Mouse (Mus musculus) frontal cortex, adult (tissue): ENCODE measurements at regions not wholly inside any gene's neighbourhood (a gene's known extent, or its start where the extent isn't known, plus 50 kb on each side); places are given as distances from the start of the nearest gene placed in this dataset.

Source experiments
- ATAC-seq: cut with Nextera tagmentation; 2 replicates; pipeline ENCODE4 v1.9.2; 2017; ENCODE audit warnings: mild to moderate bottlenecking, moderate library complexity, mixed read lengths; ENCODE audit not compliant: low TSS enrichment

- peak; percentile 72; the same call in 1 of the 2 replicates for ATAC-seq
Observed at GRCm38 (mm10) chr5:133267887-133268286, 724.7 kb upstream of the Auts2 start.

GRCm38 (mm10) chr5:133267356-133267755 is 724.2 kb upstream of the Auts2 start:
- peak; percentile 99 for ATAC-seq

GRCm38 (mm10) chr5:133264976-133265375 is 721.8 kb upstream of the Auts2 start:
- ATAC-seq, result no peak

GRCm38 (mm10) chr5:133218801-133219200 is 675.7 kb upstream of the Auts2 start:
- no peak for ATAC-seq

- no peak for ATAC-seq
Observed at GRCm38 (mm10) chr5:133198546-133198945, 655.4 kb upstream of the Auts2 start.

- no peak for ATAC-seq
Observed at GRCm38 (mm10) chr5:133189798-133190571, 646.8 kb upstream of the Auts2 start.

- peak; percentile 62 for ATAC-seq
Observed at GRCm38 (mm10) chr5:133175636-133176035, 632.5 kb upstream of the Auts2 start.

- peak; percentile 84 for ATAC-seq
Observed at GRCm38 (mm10) chr5:133173155-133173723, 630.1 kb upstream of the Auts2 start.

GRCm38 (mm10) chr5:133172686-133173085 is 629.5 kb upstream of the Auts2 start:
- no peak for ATAC-seq

GRCm38 (mm10) chr5:133171266-133171665 is 628.1 kb upstream of the Auts2 start:
- no peak for ATAC-seq

- ATAC-seq, result no peak
Observed at GRCm38 (mm10) chr5:133167576-133167975, 624.4 kb upstream of the Auts2 start.

- ATAC-seq, result peak; percentile 38; the same call in 1 of the 2 replicates
Observed at GRCm38 (mm10) chr5:133167001-133167461, 623.9 kb upstream of the Auts2 start.

GRCm38 (mm10) chr5:133156115-133156857 is 613.1 kb upstream of the Auts2 start:
- ATAC-seq, result peak; percentile 81

- no peak for ATAC-seq
Observed at GRCm38 (mm10) chr5:133145996-133146395, 602.9 kb upstream of the Auts2 start.

- no peak for ATAC-seq
Observed at GRCm38 (mm10) chr5:133143679-133144078, 600.5 kb upstream of the Auts2 start.

- no peak for ATAC-seq
Observed at GRCm38 (mm10) chr5:133142401-133143115, 599.4 kb upstream of the Auts2 start.

- ATAC-seq, result no peak
Observed at GRCm38 (mm10) chr5:133131042-133131441, 587.9 kb upstream of the Auts2 start.

- ATAC-seq, result no peak
Observed at GRCm38 (mm10) chr5:133130316-133130715, 587.2 kb upstream of the Auts2 start.

- ATAC-seq, result peak; percentile 95
Observed at GRCm38 (mm10) chr5:133124223-133124622, 581.1 kb upstream of the Auts2 start.

- no peak for ATAC-seq
Observed at GRCm38 (mm10) chr5:133113946-133114345, 570.8 kb upstream of the Auts2 start.

GRCm38 (mm10) chr5:133113183-133113582 is 570.0 kb upstream of the Auts2 start:
- ATAC-seq, result no peak
